Mouse (Mus musculus) heart, embryonic 15.5 days (tissue): ENCODE measurements at regions not wholly inside any gene's neighbourhood (a gene's known extent, or its start where the extent isn't known, plus 50 kb on each side); places are given as distances from the start of the nearest gene placed in this dataset.

Source experiments
- ATAC-seq: fragments of 200-750 bp; cut with Nextera tagmentation; replicated peaks from 2 replicates; pipeline ENCODE4 v1.8.0; 2017; ENCODE audit warnings: low read depth, moderate TSS enrichment; ENCODE audit not compliant: insufficient number of reproducible peaks, insufficient read depth, low FRiP score
- H3K27ac ChIP-seq: fragments of 300-500 bp; sonication (generic); 2 replicates; pipeline ENCODE4 v1.5.1; 2015; ENCODE audit warnings: mild to moderate bottlenecking, inconsistent platforms
- H3K27me3 ChIP-seq: fragments of 300-500 bp; sonication (generic); 2 replicates; pipeline ENCODE4 v1.6.1; 2015; ENCODE audit warnings: inconsistent platforms
- H3K36me3 ChIP-seq: fragments of 300-500 bp; sonication (generic); 2 replicates; pipeline ENCODE4 v1.6.1; 2015; ENCODE audit warnings: mild to moderate bottlenecking, inconsistent platforms
- H3K4me1 ChIP-seq: fragments of 300-500 bp; sonication (generic); replicated peaks from 2 replicates; pipeline ENCODE4 v1.6.1; 2015; ENCODE audit warnings: inconsistent platforms
- H3K4me2 ChIP-seq: fragments of 300-500 bp; sonication (generic); 2 replicates; pipeline ENCODE4 v1.6.1; 2015; ENCODE audit warnings: inconsistent platforms, mild to moderate bottlenecking, moderate library complexity
- H3K4me3 ChIP-seq: fragments of 300-500 bp; sonication (generic); 2 replicates; pipeline ENCODE4 v1.5.1; 2015; ENCODE audit warnings: mild to moderate bottlenecking, inconsistent platforms
- H3K9ac ChIP-seq: fragments of 300-500 bp; sonication (generic); 2 replicates; pipeline ENCODE4 v1.6.1; 2015; ENCODE audit warnings: mild to moderate bottlenecking, inconsistent platforms
- H3K9me3 ChIP-seq: fragments of 300-500 bp; sonication (generic); replicated peaks from 2 replicates; pipeline ENCODE4 v1.6.1; 2016; ENCODE audit warnings: inconsistent platforms
- WGBS: fragments of 180-500 bp; shearing (Covaris S2); methylation state at CpG from one replicate; pipeline ENCODE4 v1.1.7; 2015; ENCODE audit warnings: mixed read lengths; 5-methylcytosine and 5-hydroxymethylcytosine counted together

GRCm38 (mm10) chr12:79864346-79865178 lies 248.3 kb downstream of the Zfp36l1 start:
- WGBS: 68% methylated on average over 20 of the region's 20 CpGs
- Histone ChIP-seq H3K4me1 (peaks cover 26% of the 10 kb centered on the region), H3K9me3 (peaks cover 7% of the 10 kb centered on the region; the same call in 1 of the 2 replicates), H3K4me2 (no peak overlapping the region), H3K4me3 (no peak overlapping the region), H3K27me3 (no peaks in the 10 kb centered on the region), H3K36me3 (no peaks in the 10 kb centered on the region), H3K9ac (no peak overlapping the region), H3K27ac (peak overlapping the region; percentile 29)
- no peak for ATAC-seq
